Comparison of ENCODE assay signal across 8 mouse cellular contexts in the genomic region with DNA sequence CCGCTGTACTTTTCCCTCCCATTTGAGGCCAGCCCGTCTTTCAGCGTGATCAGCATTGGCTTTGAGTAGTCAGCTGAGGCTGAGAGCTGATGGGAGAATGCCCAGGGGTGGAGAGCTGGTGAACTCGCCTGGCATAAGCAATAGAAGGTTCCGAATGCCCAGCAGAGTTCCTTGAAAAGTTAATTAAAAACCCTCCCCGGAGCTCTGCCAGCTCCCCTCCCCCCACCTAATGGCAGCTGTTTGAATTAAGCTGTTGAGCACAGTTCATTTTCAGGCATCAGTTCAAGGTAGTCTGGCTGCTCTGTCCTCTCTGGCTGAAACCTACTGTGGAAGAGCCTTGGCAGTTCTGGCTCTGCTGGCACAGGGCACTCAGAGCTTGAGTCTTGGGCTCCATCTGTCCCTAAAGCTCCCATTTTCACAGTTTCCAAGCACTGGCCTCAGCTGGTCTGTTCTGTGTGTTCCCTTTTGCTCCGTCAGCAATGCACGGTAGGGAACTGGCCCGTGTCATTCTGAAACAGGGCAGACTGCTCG. TPM values are rescaled to one million over a fixed set of nuclear protein-coding genes. Genes with fewer than 3 reads are reported as not detected.
DNase-seq lines count a peak whose midpoint lies in the region; ATAC-seq and TF ChIP-seq lines count a peak whose summit lies in the region.

No protein-coding gene starts in this region.

- H3K4me3 ChIP-seq in forebrain, postnatal 0 days (ENCODE audit: low read depth, low read length), result no peak overlapping the region
- H3K4me3 ChIP-seq in neural tube, embryonic 14.5 days (ENCODE audit: low read depth, low read length), result no peak overlapping the region

- peak overlapping the region; percentile 15; the same call in 1 of the 2 replicates for H3K27ac ChIP-seq in forebrain, postnatal 0 days (ENCODE audit: low read depth, low read length)
- H3K27ac ChIP-seq in neural tube, embryonic 14.5 days (ENCODE audit: low read depth, low read length), result peak overlapping the region; percentile 10; the same call in 1 of the 2 replicates

- 35% methylated on average over 10 of the region's 10 CpGs for WGBS in forebrain, postnatal 0 days
- 57% methylated on average over 10 of the region's 10 CpGs for WGBS in neural tube, embryonic 14.5 days

- H3K27me3 ChIP-seq in forebrain, postnatal 0 days (ENCODE audit: insufficient read depth, low read length), result no peaks in the 10 kb centered on the region
- no peaks in the 10 kb centered on the region for H3K27me3 ChIP-seq in neural tube, embryonic 14.5 days (ENCODE audit: control insufficient read depth, insufficient read depth, low read length)

- ATAC-seq in forebrain, postnatal 0 days, result peak; percentile 77
- peak; percentile 25; the same call in 1 of the 2 replicates for ATAC-seq in neural tube, embryonic 14.5 days (ENCODE audit: low read depth)

- no peaks in the 10 kb centered on the region for H3K9me3 ChIP-seq in forebrain, postnatal 0 days (ENCODE audit: low read length)
- no peaks in the 10 kb centered on the region for H3K9me3 ChIP-seq in neural tube, embryonic 14.5 days (ENCODE audit: control insufficient read depth, low read length)

- DNase-seq in adrenal gland, adult 2 months, result peak; percentile 79
- no peak for DNase-seq in adrenal gland, adult 18-20 months (ENCODE audit: low spot score in 2 of 2)
- peak; percentile 60 to 70 for DNase-seq in adrenal gland, postnatal 36 days
- peak; percentile 79 for DNase-seq in forebrain, postnatal 0 days
- DNase-seq in kidney, postnatal 36 days, result peak; percentile 92 to 93
- DNase-seq in yolk sac, embryonic 10.5 days (ENCODE audit: low spot score), result no peak
- no peak for DNase-seq in testis, postnatal 10 days (ENCODE audit: low spot score)

- TF ChIP-seq CTCF in forebrain, postnatal 0 days (IDR thresholded peaks at IDR 0.05; ENCODE audit: low read depth), result no peak

- peaks cover 60% of the 10 kb centered on the region for H3K36me3 ChIP-seq in forebrain, postnatal 0 days (ENCODE audit: insufficient read depth)
- H3K36me3 ChIP-seq in neural tube, embryonic 14.5 days (ENCODE audit: control insufficient read depth, insufficient read depth, low read length), result peaks cover 68% of the 10 kb centered on the region

- no peak overlapping the region for H3K4me2 ChIP-seq in forebrain, postnatal 0 days (ENCODE audit: low read depth)
- H3K4me2 ChIP-seq in neural tube, embryonic 14.5 days (ENCODE audit: low read depth, low read length), result no peak overlapping the region

- H3K9ac ChIP-seq in forebrain, postnatal 0 days, result no peak overlapping the region
- no peak overlapping the region for H3K9ac ChIP-seq in neural tube, embryonic 14.5 days (replicated peaks; ENCODE audit: low read depth, low read length)

- H3K4me1 ChIP-seq in forebrain, postnatal 0 days (ENCODE audit: insufficient read depth), result peaks cover 13% of the 10 kb centered on the region; the same call in 1 of the 2 replicates
- peaks cover 17% of the 10 kb centered on the region for H3K4me1 ChIP-seq in neural tube, embryonic 14.5 days (ENCODE audit: control insufficient read depth, insufficient read depth, low read length)

RNA-seq across cellular contexts. Expression of a gene that starts 5.7 kb away (rescaled TPM):
- 1,000 to 10,000 TPM in 1 of 2 experiments, 100 to 1,000 TPM in 1; 745 to 1,239 TPM for total RNA-seq in adrenal gland, adult 2 months (2021)
- polyA plus RNA-seq in adrenal gland, adult 2 months (2012; rRNA removed), result 203 and 332 TPM in 2 replicates
- 1,000 to 10,000 TPM in 1 of 2 experiments, 100 to 1,000 TPM in 1; 659 to 1,051 TPM for total RNA-seq in adrenal gland, adult 18-20 months (2021)
- total RNA-seq in adrenal gland, postnatal 36 days (2021), result 1,000 to 10,000 TPM in 1 of 2 experiments, 100 to 1,000 TPM in 1; 677 to 1,388 TPM
- 142 and 176 TPM in 2 replicates for total RNA-seq in forebrain, postnatal 0 days (2014; rRNA removed)
- 113 and 153 TPM in 2 replicates for polyA plus RNA-seq in forebrain, postnatal 0 days (2015; fragmentation: Nextera tagmentation; extraction: Ambion mirVana)
- 148 and 165 TPM in 2 replicates for polyA plus RNA-seq in neural tube, embryonic 14.5 days (2014; fragmentation: Nextera tagmentation; extraction: Ambion mirVana)

RNA-seq across cellular contexts. Expression of a gene that starts 15.5 kb away (rescaled TPM):
- 100 to 1,000 TPM; 180 to 185 TPM for total RNA-seq in adrenal gland, adult 2 months (2021)
- 81.8 and 98.2 TPM in 2 replicates for polyA plus RNA-seq in adrenal gland, adult 2 months (2012; rRNA removed)
- 100 to 1,000 TPM; 139 to 159 TPM for total RNA-seq in adrenal gland, adult 18-20 months (2021)
- total RNA-seq in adrenal gland, postnatal 36 days (2021), result 100 to 1,000 TPM; 161 to 204 TPM
- total RNA-seq in forebrain, postnatal 0 days (2014; rRNA removed), result 102 and 135 TPM in 2 replicates
- 310 and 398 TPM in 2 replicates for polyA plus RNA-seq in forebrain, postnatal 0 days (2015; fragmentation: Nextera tagmentation; extraction: Ambion mirVana)
- 331 and 349 TPM in 2 replicates for polyA plus RNA-seq in neural tube, embryonic 14.5 days (2014; fragmentation: Nextera tagmentation; extraction: Ambion mirVana)

RNA-seq across cellular contexts. Expression of a gene that starts 15.6 kb away (rescaled TPM):
- total RNA-seq in adrenal gland, adult 2 months (2021), result 10 to 100 TPM in 1 of 2 experiments, 1 to 10 TPM in 1; 8.6 to 10.9 TPM
- 4.6 and 7.0 TPM in 2 replicates for polyA plus RNA-seq in adrenal gland, adult 2 months (2012; rRNA removed)
- total RNA-seq in adrenal gland, adult 18-20 months (2021), result 10 to 100 TPM in 1 of 2 experiments, 1 to 10 TPM in 1; 7.1 to 12.4 TPM
- total RNA-seq in adrenal gland, postnatal 36 days (2021), result 10 to 100 TPM; 12.0 to 18.4 TPM
- total RNA-seq in forebrain, postnatal 0 days (2014; rRNA removed), result 23.4 and 24.6 TPM in 2 replicates
- 28.7 and 30.8 TPM in 2 replicates for polyA plus RNA-seq in forebrain, postnatal 0 days (2015; fragmentation: Nextera tagmentation; extraction: Ambion mirVana)
- 18.0 and 21.0 TPM in 2 replicates for polyA plus RNA-seq in neural tube, embryonic 14.5 days (2014; fragmentation: Nextera tagmentation; extraction: Ambion mirVana)

RNA-seq across cellular contexts. Expression of a gene that starts 52.2 kb away (rescaled TPM):
- total RNA-seq in adrenal gland, adult 2 months (2021), result 1 to 10 TPM; 2.3 to 2.7 TPM
- polyA plus RNA-seq in adrenal gland, adult 2 months (2012; rRNA removed), result 2.5 and 3.1 TPM in 2 replicates
- total RNA-seq in adrenal gland, adult 18-20 months (2021), result 1 to 10 TPM; 2.1 to 2.8 TPM
- total RNA-seq in adrenal gland, postnatal 36 days (2021), result 1 to 10 TPM; 1.4 to 1.7 TPM
- total RNA-seq in forebrain, postnatal 0 days (2014; rRNA removed), result 0.54 and 0.81 TPM in 2 replicates
- polyA plus RNA-seq in forebrain, postnatal 0 days (2015; fragmentation: Nextera tagmentation; extraction: Ambion mirVana), result 0.20 and 0.47 TPM in 2 replicates
- 0.76 and 0.95 TPM in 2 replicates for polyA plus RNA-seq in neural tube, embryonic 14.5 days (2014; fragmentation: Nextera tagmentation; extraction: Ambion mirVana)

Comparison
In these comparisons a context has a peak if more than half of its experiments do, and no peak if none do; other contexts are left out.
1. DNase-seq: peak in adrenal gland, adult 2 months (single experiment), adrenal gland, postnatal 36 days (2 of 2), forebrain, postnatal 0 days (single experiment) and kidney, postnatal 36 days (2 of 2); none in adrenal gland, adult 18-20 months (0 of 2), yolk sac, embryonic 10.5 days (single experiment) and testis, postnatal 10 days (single experiment).